Mouse (Mus musculus) right cerebral cortex, postnatal 25 days (tissue): ENCODE data around the gene Txnip.

Source experiments
- DNase-seq: peaks from one replicate; pipeline ENCODE4 v3.0.0; 2022

Gene Txnip

DNA sequence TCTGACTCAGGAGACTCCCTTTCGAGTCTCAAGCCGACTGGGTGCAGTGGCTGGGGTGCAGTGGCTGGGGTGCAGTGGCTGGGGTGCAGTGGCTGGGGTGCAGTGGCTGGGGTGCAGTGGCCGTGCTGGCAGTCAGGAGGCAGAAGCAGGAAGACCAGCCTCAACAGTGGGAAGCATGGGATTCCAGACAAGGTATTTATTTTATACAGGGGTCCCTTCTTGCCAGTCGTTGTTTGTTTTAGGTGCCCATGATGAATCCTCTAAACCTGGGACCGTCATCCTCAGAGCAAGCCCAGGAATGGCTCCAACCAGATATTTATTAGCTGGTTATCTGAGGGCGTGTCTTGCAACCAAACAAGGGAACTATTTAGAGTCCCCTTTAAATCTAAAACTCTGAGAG is 4.2 kb upstream of the Txnip start:
- no peak for DNase-seq

DNA sequence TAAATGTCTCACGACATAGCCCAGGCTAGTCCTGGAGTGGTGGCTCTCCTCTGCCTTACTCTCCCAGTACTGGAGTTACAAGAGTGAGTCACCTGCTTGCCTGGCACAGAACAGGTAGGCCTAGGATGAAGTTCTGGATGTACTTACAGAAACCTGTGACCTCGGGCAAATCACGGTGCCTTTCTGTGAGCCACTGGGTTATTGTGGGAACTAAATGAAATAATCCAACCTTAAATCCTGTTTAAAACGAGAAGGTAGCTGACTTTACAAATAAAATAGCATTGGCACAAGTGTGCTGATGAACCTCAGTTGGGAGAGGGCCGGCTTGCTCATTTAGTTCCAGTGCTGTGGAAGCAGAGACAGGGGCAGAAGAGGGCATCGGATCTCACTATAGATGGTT is 3.5 kb upstream of the Txnip start:
- DNase-seq, result no peak

DNA sequence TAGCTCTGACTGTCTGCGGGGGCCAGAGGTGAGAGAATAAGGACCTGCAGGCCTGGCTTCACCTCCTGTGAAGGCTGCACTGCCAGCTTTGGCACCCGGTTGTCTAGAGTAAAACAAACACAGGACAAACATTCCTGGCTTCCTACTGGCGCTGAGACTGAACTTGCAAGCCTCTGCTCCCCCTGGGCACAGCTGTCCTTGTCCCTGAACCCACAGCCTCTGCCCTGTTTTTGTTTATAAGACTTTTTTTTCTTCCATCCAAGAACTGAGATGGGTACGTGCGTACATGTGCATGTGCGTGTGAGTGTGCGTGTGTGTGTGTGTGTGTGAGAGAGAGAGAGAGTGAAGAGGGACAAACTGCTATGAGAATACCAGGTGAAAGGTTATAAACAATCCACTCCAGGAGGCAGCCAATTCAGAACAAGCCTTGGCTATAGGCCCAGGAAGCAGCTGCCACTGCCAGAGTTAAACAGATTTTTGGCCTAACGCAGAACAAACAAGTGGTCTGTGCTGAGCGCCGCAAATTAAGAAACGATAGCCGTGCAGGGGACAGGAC is 2.6 kb upstream of the Txnip start:
- no peak for DNase-seq

DNA sequence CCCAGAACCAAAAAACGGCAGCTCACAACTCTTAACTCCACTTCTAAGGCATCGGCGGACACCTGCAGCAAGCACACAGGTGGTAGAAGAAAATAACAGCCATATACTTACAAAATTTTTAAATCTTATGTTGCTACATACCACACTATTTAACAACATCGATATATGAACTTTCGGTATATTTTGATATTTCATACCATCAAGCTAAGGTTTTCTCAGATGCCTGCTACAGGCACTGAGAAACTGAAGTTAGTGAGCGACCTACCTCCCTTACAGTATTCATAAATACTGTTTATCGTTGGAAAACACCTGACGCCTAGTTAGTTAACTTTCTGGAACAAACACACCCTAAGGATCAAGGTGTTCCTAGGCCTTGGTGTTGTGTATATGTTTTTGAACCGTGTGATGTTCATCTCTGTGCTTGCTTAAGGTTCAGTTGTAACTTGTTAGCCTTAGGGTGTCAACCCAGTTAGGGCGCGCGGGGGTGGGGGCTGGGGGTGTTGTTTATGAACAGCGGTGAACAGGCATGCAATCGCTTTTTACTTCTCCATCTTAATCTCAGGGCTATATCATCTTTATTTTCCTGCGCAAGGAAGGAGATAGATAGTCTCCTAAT is 1.6 kb upstream of the Txnip start:
- no peak for DNase-seq

DNA sequence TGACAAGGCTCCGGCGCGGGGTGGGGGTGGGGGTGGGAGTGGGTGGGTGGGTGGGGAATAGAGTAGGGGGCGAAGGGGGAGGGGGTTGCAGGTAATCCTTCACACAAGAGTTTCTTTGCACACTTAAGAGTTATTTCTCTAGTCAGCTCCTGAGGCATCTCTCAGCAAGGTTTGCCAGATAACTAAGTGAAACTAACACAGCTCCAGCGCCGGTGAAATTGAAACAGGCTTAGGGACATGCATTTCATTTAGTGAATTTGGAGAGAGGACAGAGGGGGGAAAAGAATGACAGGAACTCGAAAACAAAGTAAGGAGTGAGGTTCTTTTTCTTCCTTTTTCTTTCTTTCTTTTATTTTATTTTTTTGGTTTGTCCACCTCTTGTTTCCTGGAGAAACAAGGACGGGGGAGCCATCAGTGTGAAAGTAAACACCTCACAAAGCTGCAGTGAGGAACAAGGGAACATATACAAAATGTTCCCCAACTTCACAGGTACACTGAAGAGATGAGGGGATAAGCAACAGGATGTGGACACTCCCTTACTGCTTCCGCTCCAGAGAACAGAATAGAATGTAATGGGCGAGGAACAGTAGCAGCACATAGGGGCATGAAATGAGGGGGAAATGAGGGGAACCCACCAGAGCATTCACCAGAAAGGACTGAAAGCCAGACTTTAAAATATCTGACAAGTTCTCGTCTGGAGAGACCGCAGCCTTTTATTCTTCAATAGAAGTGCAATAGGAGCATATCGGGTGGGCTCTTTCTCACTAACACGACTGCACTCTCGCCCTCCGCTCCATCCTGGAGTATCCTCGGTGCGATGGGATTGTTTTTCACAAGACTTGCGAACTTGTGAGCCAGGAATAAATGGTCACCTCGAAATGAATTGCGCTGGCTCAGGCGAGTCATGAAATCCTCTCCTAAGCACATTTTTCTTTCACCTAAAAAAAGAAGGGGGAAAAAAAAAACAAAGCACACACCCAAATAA is 814 bp upstream of the Txnip start:
- DNase-seq, result no peak

DNA sequence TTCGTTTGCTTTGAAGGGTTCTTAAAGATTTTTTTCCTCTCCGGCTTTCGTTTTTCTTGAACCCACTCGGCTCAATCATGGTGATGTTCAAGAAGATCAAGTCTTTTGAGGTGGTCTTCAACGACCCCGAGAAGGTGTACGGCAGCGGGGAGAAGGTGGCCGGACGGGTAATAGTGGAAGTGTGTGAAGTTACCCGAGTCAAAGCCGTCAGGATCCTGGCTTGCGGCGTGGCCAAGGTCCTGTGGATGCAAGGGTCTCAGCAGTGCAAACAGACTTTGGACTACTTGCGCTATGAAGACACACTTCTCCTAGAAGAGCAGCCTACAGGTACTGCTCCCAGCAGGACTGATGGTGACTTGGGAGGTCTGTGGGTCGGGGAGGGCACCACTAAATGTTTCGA is 402 bp downstream of the Txnip start:
- DNase-seq, result no peak

DNA sequence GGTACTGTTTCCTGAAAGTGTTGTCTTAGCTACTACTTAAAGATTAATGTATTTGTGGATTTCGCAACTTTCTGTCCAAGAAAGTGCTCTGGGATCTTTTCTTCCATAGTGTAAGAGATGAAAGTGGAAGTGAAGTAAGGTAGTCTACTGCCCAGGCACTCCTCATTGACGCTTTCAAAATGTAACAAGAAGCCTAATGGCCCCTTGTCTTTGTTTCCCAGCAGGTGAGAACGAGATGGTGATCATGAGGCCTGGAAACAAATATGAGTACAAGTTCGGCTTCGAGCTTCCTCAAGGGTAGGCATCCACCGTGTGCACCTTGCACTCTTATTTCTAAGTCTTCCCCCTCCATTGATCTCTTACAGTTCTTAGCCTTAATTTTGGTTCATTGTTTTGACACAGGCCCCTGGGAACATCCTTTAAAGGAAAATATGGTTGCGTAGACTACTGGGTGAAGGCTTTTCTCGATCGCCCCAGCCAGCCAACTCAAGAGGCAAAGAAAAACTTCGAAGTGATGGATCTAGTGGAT is 975 bp downstream of the Txnip start:
- no peak for DNase-seq

DNA sequence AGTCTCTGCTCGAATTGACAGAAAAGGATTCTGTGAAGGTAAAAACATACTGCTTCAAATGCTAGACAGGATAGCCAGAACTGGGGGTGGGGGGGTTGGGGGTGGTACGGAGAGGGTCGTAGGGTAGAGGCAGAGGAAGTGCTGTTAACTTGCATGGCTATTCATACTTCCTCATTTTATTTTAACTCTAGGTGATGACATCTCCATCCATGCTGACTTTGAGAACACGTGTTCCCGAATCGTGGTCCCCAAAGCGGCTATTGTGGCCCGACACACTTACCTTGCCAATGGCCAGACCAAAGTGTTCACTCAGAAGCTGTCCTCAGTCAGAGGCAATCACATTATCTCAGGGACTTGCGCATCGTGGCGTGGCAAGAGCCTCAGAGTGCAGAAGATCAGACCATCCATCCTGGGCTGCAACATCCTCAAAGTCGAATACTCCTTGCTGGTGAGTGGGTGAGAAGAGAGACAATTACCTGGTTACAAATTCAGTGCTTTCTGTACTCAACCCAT is 1.7 kb downstream of the Txnip start:
- DNase-seq, result no peak

DNA sequence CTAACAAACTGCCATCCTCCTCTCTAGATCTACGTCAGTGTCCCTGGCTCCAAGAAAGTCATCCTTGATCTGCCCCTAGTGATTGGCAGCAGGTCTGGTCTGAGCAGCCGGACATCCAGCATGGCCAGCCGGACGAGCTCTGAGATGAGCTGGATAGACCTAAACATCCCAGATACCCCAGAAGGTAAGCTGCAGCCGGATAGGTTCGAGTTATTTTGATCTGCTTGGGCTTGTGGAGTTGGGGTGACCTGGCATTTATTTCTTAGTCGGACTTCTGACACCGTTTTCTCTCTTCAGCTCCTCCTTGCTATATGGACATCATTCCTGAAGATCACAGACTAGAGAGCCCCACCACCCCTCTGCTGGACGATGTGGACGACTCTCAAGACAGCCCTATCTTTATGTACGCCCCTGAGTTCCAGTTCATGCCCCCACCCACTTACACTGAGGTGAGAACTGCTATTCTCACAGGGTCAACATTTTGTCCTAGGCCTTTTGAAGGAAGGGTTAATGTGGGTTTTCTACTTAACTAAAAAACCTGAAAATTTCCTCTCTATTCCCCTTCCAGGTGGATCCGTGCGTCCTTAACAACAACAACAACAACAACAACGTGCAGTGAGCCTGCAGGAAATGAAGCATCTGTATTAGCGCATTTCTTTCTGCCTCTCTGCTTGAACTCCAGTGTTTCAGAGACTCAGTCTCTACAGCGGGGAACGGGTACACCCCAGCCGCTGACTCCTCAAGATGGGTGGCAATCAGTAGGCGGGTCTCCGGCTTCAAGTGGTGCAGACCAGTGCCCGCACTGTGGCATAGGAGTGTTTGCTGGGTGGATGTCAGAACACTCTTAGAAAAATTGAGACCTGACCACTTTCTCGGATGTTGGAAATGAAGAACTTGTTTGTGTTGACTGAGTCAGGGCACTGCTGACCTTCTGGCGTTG is 2.4 kb downstream of the Txnip start:
- no peak for DNase-seq

DNA sequence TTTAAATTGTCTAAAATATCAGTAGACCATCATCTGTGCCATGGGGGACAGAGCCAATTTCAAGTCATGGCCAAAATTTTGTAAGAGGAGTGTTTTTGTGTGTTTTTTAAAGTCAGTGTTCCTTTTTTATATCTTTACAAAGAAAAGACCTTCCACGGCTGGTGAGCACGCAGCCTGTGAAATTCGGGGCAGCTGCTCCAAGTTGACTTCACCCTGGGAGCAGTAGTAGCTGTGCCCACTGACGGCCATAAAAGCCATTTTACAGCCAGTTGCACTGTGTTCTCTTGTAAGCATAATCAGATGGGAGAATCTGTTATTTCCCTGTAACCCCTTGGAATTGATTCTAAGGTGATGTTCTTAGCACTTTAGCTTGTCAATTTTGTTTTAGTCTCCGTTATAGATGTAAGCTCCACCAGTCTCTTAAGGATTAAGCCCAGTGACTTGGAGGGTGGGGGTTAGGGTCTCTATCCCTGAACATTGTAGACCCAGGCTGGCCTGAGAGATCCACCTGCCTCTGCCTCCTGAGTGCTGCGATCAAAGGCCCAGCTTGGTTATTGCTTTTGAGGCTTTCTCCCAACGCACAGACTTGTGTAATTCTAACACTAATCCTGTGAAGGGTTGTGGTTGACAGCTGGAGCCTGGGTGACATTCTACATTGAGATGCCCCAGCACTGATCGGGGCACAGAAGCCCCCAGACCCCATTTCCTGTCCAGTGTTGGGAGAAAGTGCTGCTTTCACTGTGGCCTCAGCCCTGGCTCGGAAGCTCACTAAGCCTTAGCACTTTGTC is 3.3 kb downstream of the Txnip start:
- DNase-seq, result no peak

DNA sequence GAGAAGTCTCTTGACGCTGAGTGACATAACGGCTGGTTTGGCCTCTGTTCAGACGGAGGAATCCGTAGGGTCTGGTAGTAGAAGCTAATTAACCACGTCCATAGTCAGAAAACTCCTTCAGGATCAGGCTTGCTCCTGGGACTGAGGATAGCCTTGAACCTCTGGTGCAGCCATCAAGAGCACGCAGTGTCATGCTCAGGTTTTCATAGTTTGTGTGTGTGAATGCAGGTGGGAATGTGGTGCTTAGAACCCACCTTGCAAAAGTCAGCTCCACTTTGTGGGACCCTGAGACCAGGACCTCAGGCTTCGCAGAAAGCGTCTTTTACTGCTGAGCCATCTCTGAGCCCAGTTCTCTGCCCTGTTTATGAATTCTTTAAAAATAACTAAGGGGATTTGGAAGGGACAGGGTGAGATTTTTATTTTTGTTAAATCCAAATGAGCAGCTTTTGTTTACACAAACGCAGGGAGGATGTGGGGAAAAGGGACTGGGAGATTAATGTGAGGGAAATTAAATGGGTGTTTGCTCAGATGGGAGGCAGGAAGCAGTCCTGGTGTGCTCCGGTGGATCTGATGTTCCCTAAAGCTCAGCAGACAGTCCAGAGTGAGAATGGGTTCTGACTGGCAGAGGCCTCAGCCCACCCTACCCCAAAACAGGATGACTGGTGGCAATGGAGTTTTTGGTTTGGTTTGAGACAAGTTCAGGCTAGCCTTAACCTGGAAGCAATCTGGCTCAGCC is 4.4 kb downstream of the Txnip start:
- DNase-seq, result no peak

DNA sequence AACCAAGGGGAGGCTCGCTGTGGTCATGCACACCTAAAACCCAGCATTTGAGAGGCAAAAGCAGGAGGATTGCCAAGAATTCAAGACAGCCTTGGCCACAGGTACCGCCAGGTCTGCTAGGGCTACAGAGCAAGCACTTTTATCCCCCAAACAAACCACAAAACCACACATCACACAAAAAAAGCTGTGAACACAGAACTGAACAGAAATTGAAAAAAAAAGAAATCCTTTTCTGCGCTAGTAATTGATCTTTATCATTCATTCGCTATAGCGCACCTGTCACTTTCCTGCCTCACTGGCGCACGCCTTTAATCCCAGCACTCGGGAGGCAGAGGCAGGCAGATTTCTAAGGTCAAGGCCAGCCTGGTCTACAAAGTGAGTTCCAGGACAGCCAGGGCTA is 5.5 kb downstream of the Txnip start:
- DNase-seq, result no peak

DNA sequence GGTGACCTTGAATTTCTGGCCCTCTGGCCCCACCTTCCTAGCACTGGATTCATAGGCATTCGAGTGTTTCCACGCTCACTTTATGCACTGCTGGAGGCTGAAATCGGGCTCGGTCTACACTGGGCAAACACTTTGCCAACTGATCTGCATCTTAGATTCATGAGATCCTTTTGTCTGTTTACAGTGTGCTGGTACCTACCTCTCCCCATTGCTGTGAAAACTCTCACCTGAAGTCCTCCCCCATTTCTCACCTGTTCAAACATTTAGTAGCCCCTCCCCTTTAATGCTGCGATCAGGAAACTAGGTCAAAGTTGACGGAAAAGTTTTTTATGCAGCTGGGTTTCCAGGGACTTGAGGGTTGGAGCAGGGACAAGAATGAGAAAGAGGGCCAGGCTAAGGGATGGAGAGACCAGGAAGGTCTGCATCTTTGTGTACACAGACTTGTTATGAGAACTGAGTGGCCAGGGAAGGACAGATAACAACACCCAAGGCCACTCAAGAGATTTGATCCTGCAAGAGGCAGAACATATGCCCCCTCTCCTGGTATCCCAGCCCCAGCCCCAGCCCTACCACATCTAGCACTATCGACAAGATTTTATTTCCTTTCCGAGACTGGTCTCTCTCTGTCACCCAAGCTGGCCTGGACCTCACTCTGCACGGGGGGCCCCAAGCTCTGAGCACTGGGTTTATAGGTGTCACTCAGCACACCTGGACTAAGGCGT is 6.3 kb downstream of the Txnip start:
- DNase-seq, result no peak

DNA sequence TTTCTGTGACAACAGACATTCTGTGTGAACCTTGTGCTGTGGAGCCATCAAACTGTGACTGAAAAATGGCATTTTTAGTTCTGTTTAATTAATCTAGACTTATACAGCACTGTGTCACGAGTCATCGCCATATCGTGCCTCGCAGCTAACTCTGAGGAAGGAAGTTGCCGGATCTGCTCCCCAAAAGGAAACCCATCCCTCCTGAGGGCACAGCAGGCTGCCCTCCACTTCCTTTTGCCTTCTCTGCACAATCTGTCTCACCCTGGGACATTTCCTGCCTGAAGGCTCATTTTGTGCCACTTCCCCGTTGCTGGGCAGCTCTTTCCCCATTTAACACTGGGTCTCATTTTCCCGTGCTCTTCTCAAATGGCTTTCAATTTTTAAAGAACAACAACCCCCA is 6.9 kb downstream of the Txnip start:
- no peak for DNase-seq

DNA sequence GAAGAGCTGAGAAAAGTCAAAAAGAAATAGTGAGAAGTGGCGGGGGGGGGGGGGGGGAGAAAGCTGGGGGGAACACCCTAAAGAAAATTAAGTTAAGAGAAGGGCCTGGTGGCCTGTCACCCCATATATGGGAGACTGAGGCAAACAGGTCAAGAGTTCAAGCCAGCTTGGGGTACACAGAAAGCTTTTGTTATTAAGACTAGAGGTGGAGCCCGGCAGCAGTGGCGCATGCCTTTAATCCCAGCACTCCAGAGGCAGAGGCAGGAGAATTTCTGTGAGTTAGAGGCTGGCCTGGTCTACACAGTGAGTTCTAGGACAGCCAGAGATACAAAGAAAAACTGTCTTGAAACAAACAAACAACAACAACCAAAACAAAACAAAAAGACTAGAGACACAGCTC is 7.3 kb downstream of the Txnip start:
- no peak for DNase-seq

DNA sequence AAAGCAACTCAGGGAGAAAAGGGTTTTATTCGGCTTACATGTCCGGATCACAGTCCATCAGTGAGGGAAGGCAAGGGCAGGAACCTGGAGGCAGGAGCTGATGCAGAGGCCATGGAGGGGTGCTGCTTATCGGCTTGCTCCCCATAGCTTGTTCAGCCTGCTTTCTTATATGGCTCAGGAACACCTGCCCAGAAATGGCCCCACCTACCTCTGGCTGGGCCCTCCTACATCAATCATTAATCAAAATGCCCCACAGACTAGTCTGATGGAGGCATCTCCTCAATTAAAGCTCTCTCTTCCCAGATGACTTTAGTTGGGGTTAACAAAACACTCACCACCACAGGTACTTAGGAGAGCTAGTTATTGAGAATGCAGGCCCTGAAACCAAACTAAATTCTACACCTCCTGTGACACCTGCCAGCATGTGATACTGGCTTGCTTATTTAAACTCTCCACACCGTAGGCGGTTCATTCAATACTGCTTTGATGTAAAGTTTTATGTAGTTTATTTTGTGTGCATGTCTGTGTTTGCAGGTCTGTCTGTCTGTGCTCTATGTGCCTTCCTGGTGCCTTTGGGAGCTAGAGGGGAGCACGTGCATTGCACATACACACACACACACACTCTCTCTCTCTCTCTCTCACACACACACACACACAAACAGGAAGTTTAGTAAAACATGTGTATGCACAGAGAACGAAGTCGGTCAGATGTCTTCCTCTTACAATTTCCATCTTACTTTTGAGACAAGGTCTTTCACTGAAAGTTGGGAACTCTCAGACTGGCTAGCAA is 9.1 kb downstream of the Txnip start:
- no peak for DNase-seq

DNA sequence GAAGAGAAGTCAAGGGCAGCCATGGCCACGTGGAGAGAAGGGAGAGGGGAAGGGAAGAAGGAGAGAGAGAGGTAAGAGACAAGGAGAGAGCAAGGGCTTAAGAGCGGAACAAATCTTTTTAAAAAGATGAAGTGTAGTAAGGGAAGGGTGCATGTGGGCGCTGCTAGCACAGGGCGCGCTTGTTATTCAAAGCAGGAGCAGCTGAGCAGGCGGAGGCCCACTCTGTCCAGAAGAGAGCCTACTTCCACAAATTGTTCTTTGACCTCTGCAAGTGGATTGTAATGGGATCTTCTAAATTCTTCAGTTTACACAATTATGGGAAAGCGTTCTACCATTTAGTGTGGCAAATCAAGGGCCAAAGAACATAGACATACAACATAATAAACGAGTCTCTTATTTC is 10.8 kb downstream of the Txnip start:
- no peak for DNase-seq

DNA sequence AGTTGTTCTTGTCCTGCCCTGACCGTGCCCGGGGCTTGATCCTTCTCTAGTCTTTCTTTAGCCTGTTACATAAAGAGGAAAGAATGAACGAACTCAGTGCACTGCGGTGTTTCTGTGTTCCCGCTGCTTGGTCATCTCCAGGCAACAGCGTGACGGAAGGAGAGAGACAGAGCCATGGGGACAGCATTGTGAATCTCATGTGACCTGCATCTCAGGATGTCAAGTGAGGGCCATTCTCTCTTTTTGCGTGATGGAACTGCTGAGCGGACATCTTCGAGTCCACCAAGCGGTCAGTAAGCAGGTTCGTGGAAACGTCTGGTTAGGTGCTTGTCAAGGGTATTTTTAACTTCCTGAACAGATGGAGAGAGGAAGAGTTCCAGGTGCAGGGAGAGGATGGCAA is 11.7 kb downstream of the Txnip start:
- DNase-seq, result no peak

DNA sequence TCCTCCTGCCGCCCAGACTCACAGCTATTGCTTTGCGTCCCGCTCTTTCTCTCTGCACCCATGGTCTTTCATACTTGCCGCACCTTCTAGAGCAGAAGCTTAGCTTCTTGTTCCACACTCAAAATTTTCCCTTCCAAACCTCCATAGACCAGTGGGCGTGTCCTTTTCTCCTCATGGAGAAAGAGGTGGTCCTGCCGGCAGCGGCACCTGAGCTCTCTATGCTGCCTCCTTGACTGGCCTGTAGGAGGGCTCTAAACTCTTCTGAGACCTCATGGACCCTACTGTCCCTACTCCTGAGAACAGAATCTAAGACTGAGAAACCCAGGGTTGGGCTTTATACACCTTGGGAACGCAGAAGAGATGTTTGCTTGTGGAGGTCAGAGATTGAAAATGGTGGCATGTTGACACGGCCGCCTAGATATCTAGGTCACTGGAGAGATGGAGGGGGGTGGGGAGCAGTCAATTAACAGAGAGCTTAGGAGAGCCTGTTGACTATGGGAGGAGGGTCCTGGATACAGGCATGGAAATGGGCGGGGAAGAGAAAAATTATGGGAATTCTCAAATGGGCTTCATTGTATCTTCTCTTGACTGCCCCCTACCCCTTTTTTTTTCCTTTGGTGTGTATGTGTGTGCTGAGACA is 12.3 kb downstream of the Txnip start:
- DNase-seq, result no peak
